Mouse (Mus musculus) embryonic stem cell, embryonic (primary cell): ENCODE results near the gene Immp2l.

Source experiments
- CTCF ChIA-PET, 4 experiments: fragments of 300-600 bp in 2 of 4; fragments of 350-600 bp in 2 of 4; sonication (Branson Sonifier 250); formaldehyde crosslinking; loops; one replicate each; lab custom pipeline; 2022; ENCODE audit warnings: inconsistent platforms in 2 of 4; lab: Charles Lee
- POLR2A ChIA-PET, 4 experiments: fragments of 300-600 bp in 2 of 4; fragments of 350-600 bp in 2 of 4; sonication (Branson Sonifier 250); formaldehyde crosslinking; loops; one replicate each; lab custom pipeline; 2022; ENCODE audit warnings: antibody characterized with exemption in 4 of 4, inconsistent platforms in 1 of 4; lab: Charles Lee

Immp2l gene

DNA sequence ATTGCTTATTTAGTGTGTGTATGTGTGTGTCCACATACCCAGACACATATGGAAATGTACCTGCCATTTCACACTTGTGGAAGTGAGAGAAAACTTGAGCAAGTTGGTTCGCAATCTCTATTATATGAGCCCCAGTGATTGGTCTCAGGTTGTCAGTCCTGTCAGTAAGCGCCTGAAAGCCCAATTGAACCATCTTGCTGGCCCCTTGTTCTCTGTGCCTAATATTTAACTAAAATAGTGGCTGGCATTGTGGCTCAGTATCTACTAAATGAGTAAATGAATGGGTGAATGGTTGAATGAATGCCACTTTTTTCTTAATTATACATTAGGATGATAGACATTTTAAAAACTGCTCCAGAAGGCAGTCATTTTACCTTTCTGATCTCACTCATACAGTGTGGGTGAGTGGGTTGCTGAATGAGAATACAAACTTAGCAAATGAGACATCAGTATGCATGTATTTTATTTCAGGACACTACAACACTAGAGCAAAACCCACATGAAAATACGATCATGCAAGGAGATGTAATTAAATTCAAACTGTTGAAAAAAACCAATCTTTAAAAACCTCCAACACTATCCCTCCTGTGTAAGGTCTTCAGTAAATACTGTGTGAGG is 444.6 kb downstream of the Immp2l start:
- ChIA-PET CTCF (no interaction called here), POLR2A (no interaction called here)

DNA sequence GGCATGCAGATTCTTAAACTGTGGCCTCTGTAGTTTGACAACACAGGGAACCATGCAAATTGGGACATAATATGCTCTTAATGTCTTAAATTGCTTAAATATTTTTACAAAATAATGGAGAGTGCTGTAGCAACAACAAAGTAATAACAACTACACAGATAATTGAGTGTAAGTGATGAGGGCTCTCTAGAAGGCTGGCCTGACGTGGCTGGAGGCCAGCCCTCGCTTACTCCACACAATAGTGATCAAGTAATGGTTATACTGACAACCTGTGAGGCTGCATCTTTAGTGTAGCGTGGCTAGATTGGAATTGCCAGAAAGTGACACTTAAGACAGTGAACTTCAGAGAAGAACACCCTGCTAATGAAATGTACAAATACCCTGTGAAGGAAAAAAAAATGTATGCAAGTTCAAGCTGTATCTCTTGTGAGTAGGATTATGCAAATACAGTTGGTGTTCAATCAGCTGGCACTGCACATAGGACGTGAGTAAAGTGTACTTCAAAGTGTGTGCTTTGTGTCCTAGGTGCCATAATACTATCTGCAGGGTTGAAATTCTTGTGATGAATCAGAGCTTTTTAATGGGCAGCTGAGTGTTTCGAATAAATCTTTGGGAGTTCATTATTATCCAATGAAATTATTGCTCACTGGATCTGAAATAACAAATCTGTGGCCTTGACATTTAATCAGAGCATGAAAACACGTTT is 445.4 kb downstream of the Immp2l start:
- CTCF ChIA-PET = no interaction called here
- POLR2A ChIA-PET = no interaction called here

DNA sequence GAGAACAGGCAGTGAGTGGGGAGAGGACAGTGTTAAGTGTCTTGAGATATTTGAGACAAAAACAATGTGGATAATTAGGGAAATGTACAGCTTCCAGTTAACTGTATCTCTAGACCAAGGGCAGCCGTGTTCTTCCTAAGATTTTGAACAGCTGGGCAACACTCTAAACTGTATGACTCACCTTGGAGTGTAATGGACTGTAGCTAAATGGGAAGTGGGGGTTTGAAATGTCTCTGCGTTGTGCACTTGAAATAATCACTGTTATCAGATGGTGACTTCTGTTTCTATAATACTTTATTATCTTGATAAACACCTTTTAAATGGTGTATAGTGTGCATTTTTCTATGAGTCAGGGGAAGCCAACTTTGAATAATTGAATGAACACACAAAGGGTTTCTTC is 457.6 kb downstream of the Immp2l start:
- POLR2A ChIA-PET = no interaction called here
- CTCF ChIA-PET = no interaction called here

DNA sequence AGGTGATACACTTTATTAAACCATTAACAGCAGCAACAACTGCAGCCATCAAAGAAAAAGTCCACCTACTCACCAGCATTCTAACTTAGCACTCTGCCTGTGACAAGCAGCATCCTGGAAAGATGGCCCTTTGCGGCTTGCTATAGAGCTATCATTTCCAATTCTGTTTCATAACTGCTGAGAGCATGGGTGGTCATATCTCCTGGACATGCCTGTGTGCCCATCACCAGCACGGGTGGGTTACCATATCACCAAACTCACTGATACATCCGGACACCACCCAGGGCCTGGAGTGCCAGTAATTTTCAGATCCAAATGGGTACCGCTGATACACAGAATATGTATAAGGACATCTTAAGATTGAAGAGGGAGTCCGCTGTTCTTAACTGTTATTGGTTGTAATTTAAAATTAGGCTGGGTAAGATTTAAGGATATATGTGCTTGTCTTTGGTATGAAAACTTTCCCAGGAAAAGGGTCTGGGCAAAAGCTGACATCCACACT is 459.3 kb downstream of the Immp2l start:
- POLR2A ChIA-PET = interaction anchor here in 1 of 4 experiments (0.6 kb wide), 1 partner anchor 94 kb away, joined by 3 read pairs; no protein-coding TSS in a partner anchor
- CTCF ChIA-PET = no interaction called here

DNA sequence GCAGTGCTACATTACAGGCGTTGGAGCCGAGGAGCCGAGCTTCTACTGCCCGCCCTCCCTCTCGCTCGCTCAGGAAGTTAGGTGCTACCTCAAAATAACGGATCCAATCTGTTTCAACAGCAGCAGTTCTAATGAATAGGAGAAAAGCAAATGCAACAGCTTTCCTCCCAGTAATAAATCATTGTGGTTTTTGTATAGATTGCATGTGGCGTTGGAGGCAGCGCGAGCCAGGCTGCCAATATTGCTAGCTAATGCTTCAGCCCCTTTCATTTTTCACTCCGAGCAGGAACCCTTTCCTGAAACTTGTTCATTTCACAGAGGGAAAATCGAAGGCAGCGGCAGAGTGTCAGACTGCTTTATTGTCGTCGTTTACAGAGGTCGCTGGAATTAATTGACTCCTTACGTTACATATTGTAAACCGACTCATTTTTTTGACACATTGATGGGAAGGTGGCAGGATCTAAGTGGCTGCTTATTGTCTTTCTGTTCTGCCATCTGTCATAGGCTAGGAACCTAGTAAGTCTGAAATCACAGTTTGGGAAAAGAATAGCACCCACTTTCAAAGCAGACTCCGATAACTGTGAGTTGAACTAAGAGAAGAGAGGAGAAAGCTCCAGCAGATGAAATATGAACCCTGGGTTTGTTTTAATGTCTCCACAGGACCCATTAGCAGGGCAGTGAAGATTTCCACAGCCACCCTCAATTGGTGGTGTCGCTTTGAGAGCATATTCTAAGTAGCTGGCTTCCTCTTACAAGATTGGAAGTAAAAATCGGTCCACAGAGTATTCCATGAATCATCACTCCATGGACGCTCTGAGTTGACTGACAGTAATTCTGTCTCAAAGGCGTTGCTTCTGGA is 459.9 kb downstream of the Immp2l start:
- ChIA-PET POLR2A (interaction anchor here in 1 of 4 experiments (0.6 kb wide), 1 partner anchor 94 kb away, joined by 3 read pairs; no protein-coding TSS in a partner anchor), CTCF (interaction anchor here in 1 of 4 experiments (0.6 kb wide), 1 partner anchor 1450 kb away, joined by 3 read pairs; no protein-coding TSS in a partner anchor)

DNA sequence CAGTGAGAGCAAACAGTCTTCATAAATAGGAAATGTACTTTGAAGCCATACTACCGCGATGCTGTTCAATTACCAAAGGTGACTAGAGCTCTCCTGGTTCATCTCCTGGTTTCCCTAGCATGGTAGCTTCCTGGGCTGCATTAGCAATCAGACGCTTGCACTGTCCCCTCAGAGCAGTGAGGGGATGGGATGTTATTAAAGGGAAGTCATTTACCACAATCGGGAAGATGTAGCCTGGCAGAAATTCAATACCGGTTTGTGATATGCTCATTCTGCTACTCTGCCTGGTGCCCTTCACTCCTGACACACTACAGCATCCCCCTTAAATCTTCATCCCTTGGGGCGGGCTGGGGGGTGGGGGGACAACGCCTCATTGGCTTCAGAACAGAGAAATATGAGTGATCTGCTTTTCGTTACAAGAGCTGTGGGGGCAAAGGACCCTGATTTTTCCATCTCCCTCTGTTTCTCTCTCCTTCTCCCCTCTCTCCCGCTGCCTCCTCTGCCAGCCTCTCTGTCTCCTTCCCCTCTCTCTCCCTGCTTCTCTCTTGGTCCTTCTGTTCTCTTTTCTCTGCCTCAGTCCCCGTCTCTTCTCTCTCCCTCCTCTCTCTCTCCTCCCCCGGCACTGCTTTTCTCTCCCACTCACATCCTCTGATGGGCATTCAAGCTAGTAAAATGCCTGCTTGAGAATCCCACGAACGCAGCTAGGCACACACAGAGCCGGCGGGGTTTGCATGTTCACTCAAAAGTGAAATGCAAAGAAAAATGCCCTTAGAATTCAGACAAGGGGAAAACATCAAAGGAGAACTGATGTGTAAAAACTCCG is 461.0 kb downstream of the Immp2l start:
- CTCF ChIA-PET = interaction anchor here in 1 of 4 experiments (0.6 kb wide), 1 partner anchor 1451 kb away, joined by 3 read pairs; no protein-coding TSS in a partner anchor
- POLR2A ChIA-PET = interaction anchor here in 1 of 4 experiments (0.6 kb wide), 1 partner anchor 26 kb away, joined by 3 read pairs; no protein-coding TSS in a partner anchor

DNA sequence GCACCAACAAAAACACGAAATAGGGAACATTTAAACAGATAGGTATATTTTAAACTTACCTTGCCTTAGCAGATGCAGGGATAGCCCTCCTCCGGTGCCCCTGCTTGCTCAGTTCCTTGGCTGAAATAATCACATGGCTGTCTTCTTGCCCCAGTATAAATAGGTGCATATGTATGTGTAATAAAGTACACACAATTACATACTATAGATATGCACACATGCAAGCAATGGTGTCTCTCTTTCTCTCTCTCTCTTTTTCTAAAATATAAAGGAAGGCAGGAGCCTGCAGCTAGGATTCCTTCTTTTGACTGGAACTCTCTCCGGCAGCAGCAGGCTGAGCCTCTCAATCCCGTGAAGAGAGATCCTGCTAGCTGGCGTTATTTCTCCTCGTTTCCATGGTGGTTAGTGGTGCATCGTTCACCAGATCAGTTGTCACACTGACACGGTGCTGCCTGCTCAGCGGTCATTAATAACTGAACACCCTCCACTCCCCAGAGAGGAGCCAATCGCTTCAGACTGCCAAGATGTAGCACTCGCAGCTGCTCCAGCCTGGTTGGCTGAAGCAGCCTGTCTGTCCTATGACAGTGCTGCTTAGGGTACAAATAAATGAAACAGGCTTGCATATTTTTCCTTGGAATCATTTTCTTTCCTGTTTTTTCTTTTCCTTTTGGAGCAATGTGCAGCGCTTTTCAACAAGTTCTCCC is 461.8 kb downstream of the Immp2l start:
- ChIA-PET POLR2A (interaction anchor here in 2 of 4 experiments (0.6 to 0.8 kb wide), 2 partner anchors 26 to 581 kb away, joined by 3 read pairs; no protein-coding TSS in a partner anchor), CTCF (interaction anchor here in 1 of 4 experiments (0.5 to 0.7 kb wide), 2 partner anchors 37 to 195 kb away, joined by 3 to 4 read pairs; no protein-coding TSS in a partner anchor)

DNA sequence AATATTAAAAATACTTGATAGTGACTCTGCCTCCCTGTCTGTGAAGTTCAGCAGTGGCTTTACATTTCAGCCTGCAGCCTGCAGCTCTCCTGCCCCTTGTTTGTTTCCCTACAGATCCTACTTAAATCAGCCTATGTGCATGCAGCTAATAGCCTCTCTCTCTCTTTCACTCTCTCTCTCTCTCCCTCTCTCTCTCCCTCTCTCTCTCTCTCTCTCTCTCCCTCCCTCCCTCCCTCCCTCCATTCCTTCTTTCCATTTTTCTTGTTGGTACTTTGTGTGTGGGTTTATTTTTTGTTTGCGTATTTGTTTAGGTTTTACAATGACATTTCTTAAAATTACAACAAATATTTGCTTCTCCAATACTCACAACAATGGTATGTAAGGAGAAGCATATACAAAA is 462.4 kb downstream of the Immp2l start, which contains the start of gene Lrrn3:
TSS of gene Lrrn3 (minus strand) at position 101 of the 400 bp plus-strand sequence.
- POLR2A ChIA-PET = no interaction called here

DNA sequence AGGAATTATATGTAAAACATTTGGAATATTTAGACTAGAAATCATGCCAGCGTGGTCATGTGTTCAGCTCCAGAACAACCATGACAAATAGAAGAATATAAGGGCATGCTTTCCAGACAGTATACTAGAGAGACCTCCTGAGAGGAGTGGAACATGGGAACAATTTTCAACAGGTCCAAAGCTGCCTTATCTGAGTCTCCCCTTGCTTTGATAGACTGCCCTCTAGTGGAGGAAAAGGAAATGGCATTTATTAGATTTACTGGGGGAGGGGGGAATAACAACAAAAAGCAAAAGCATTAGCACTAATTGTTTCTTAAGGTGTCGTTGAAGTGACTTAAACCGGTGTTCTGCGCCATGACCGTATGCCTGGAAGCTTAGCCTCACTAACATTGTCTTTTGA is 463.1 kb downstream of the Immp2l start:
- CTCF ChIA-PET = interaction anchor here in 2 of 4 experiments (0.5 to 1.2 kb wide), 7 partner anchors 8 to 650 kb away, joined by 3 to 6 read pairs (median 3); no protein-coding TSS in a partner anchor

More for the DNA sequence above, 462.4 kb downstream of the Immp2l start, which contains the start of gene Lrrn3:
- CTCF ChIA-PET = interaction anchor here in 3 of 4 experiments (0.5 to 1.2 kb wide), 8 partner anchors 8 to 649 kb away, joined by 3 to 6 read pairs (median 3); no protein-coding TSS in a partner anchor

DNA sequence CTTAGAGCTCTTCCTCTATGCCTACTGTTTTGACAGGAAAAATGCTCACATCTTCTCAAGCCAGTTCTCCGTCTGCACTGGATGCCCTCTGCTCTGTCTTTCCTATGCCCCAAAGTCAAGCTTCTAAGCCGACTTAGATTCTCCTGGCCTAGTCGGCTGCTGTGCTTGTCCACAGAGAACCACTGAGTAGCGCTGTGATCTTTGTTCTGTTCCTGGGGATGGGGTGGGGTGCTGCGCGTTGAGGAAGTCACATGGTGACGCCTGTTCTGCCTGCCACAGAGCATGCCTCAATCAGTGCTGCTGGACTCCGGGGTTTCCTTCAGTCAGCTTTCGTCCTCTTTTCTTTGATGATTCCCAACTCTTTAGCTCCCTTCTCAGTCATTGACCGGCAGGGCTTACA is 470.7 kb downstream of the Immp2l start:
- POLR2A ChIA-PET = no interaction called here
- CTCF ChIA-PET = interaction anchor here in 2 of 4 experiments (0.6 kb wide), 2 partner anchors 155 to 603 kb away, joined by 3 read pairs; no protein-coding TSS in a partner anchor

More for the DNA sequence above, 463.1 kb downstream of the Immp2l start:
- POLR2A ChIA-PET = no interaction called here

DNA sequence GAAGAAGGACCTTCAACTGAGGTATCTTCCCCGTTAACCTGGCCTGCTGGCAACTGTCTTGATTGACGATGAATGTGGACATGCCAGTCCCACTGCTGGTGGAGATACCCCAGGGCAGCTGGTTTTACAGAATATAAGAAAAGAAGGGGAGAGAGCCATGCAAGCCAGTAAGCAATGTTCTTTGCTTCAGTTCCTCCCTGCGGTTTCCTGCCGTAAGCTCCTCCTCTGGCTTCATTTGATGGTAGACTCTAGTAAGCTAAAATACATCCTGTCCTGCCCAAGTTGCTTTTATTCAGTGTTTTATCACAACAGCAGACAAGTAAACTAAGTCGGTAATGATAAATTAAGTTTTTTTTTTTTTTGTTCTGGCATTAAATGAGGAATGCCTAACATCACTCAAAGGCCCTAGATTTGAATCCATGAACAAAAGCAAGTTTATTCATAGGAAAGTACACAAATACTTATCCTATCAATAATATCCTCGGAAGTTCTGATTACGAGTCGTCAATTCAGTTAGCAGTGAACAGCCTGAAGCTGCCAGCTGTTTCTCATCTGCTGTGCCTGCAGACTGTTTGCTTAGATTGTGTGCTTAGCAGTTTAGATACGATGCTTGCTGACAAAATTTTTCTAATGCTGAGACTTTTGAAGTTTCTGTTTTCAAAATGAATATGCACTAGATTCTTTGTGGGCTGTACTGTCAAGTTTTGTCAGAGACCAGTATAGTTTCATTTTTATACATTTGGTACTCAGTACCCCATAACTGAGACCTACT is 476.3 kb downstream of the Immp2l start:
- ChIA-PET CTCF (no interaction called here), POLR2A (interaction anchor here in 1 of 4 experiments (0.6 kb wide), 1 partner anchor 38 kb away, joined by 3 read pairs; no protein-coding TSS in a partner anchor)

DNA sequence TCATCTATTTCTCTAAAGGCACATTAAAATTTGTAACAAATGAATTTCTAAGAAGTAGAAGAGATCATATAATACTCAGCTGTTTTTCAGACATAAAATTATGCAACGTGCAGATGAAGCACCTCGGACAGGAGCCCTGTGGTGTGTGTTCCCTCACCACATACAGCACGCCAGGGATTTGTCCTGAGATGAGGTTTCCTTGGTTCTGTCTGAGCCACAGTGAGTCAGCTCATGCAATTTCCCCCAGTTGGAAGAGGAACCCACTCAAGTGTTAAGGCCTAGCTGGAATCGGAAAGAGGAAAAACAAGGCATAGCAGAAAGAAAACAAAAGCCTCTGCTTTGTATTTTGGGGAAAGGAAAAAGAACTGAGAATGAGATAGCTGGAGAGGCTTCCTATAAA is 484.7 kb downstream of the Immp2l start:
- ChIA-PET POLR2A (interaction anchor here in 1 of 4 experiments (1.1 kb wide), 1 partner anchor 212 kb away, joined by 3 read pairs; no protein-coding TSS in a partner anchor), CTCF (no interaction called here)

DNA sequence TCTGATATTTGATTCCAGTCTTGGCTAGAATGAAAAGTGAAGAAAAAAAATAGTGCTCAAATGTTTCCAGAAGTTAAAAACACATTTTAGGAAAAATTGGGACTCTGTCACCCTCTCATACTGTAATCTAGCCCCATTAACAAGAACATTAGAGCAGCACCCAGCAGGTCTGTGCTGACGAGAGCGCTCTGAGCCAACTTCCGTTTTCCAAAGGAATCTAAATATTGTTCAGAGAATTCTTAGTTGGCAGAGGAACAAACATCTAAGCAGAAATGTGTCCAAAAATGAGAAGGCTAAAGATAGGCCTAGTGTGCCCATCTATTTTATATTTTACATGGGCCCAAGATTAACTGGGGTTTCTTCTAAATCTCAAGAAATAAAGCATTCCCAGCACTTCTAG is 486.7 kb downstream of the Immp2l start:
- ChIA-PET POLR2A (interaction anchor here in 2 of 4 experiments (0.5 to 2.0 kb wide), 3 partner anchors 9 to 917 kb away, joined by 3 to 6 read pairs (median 3); no protein-coding TSS in a partner anchor), CTCF (no interaction called here)

DNA sequence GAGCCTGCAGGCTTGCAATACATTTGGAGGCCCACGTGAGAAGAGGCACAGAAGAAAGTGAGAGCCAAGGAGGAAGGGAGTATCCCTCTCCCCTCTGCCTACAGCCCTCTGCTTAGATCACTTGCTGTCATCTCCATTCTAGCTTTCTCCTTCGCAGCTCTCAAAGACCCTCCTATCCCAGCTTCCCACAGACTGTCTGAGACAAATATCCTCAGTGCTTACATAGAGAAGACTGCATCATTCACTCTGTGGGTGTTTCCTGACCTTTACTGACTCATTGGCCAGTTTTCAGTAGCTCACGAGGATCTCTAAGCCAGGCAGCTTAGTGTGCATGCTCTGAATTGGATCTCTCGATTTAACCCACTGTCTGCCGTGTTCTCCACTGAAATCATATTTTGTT is 495.0 kb downstream of the Immp2l start:
- POLR2A ChIA-PET = no interaction called here
- CTCF ChIA-PET = no interaction called here

DNA sequence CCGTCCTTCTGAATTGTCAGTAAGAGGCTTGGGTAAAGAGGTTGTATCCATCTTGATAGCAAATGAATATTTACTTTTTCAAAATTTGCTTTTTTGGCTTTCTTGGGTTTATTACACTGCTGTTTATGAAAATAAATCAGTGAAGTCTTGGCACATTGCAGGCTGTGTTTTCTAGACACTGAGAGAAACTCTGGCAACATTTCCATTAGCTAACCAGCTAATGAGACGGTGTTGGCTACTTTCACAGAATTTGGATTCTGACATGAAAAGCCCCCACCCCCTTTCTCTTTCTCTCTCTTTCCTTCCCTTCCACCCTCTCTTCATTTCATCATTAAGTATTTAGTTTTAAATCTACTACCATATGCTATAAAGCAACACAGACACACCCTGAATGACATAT is 496.4 kb downstream of the Immp2l start:
- POLR2A ChIA-PET = no interaction called here
- CTCF ChIA-PET = no interaction called here

DNA sequence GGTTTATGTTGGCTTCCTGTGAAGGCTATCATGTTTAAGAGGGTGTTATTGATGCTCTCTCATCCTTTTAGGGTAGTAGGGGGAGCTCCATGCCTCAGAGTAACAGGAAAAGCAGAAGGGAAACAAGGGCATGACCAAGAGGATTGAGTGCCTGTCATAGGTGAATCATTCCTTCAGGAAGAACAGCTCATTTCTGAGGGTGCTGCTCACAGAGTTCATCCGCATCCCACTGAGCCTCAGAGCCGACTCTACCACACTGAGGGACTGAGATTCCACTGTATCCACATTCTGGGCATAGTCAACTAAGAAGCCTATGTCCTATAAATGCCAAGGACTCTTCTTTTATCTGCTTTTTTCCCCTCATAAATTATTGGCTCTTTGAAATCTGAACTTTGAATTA is 497.8 kb downstream of the Immp2l start:
- ChIA-PET CTCF (interaction anchor here in 1 of 4 experiments (0.7 kb wide), 1 partner anchor 186 kb away, joined by 3 read pairs; no protein-coding TSS in a partner anchor), POLR2A (interaction anchor here in 1 of 4 experiments (0.6 kb wide), 1 partner anchor 567 kb away, joined by 3 read pairs; no protein-coding TSS in a partner anchor)
